Mouse (Mus musculus): ENCODE data around the gene Rpgrip1l.

GRCm38 (mm10) chr8:91338389-91339154, 25.5 kb upstream of the Rpgrip1l start:
- TF ChIP-seq CTCF (IDR thresholded peaks at IDR 0.05; ENCODE audit: borderline replicate concordance, extremely low read depth, insufficient read depth, insufficient read length) (no peak), POLR2A (IDR thresholded peaks at IDR 0.05; ENCODE audit: borderline replicate concordance, extremely low read depth, insufficient read depth, insufficient read length, poor library complexity, severe bottlenecking) (no peak)

Data from brain, embryonic 14.5 days (tissue).